Comparison of ENCODE assay signal across 8 mouse cellular contexts in the genomic region with DNA sequence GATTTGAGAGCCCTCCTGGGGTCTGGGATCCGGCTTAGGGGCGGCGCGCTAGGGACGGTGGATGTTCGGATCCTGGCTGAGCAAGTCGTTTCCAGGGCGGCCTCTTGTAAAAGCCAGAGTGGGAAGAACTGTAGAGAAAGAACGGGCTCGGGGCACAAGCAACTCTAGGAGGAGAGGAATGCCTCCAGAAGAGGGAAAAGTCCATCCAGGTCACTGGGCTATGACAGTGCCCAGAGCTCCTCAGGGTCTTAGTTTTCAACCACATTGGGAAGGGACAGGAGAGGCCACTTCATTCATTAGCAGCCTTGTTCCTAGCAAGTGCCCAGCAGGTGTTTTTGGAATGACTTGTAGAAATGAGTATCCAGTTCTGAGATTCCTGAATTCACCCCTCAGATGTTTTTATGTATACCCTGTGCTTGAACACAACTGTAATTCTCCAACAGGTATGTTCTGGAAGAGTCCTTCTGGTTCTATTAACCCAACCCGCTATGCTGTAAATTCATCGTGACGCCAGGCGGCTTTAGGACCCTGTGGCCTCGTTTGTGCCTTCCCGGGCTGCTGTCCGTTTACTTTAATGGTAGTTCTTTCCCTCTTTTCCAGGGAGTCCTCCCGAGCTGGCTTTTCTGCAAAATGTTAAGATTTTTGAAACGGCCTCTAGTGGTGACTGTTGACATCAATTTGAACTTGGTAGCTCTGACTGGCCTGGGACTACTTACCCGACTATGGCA. TPM values are rescaled to one million over a fixed set of nuclear protein-coding genes. Genes with fewer than 3 reads are reported as not detected.
DNase-seq lines count a peak whose midpoint lies in the region; ATAC-seq lines count a peak whose summit lies in the region.

No protein-coding gene starts in this region.

- no peaks in the 10 kb centered on the region for H3K9me3 ChIP-seq in forebrain, embryonic 11.5 days (ENCODE audit: control insufficient read depth, low read length)
- H3K9me3 ChIP-seq in hindbrain, embryonic 13.5 days = no peaks in the 10 kb centered on the region

- ATAC-seq in forebrain, embryonic 11.5 days (replicated peaks; ENCODE audit: low FRiP score) = 0 out of 2 replicates have a peak, but pooled peaks have one; percentile 42
- ATAC-seq in hindbrain, embryonic 13.5 days (ENCODE audit: low FRiP score) = peak; percentile 70

- peak; percentile 33 for DNase-seq in ovary, postnatal 14 days (ENCODE audit: low spot score)
- no peak for DNase-seq in ovary, postnatal 10 days (ENCODE audit: low spot score)
- DNase-seq in c-Kit-positive CD71-positive TER-119-positive erythroid progenitor cells, embryonic 14.5 days (ENCODE audit: low spot score) = peak; percentile 58
- DNase-seq in forebrain, embryonic 11.5 days (ENCODE audit: low spot score) = no peak
- DNase-seq in left cerebral cortex, postnatal 25 days (ENCODE audit: low spot score in 2 of 2) = peak; percentile 46 to 62
- peak; percentile 72 for DNase-seq in mesoderm, embryonic 11.5 days (ENCODE audit: low read depth, low spot score)
- peak; percentile 47 to 72 for DNase-seq in spleen, postnatal 4 days (ENCODE audit: low spot score in 2 of 2)

- peaks cover 4% of the 10 kb centered on the region; the same call in 1 of the 2 replicates for H3K36me3 ChIP-seq in forebrain, embryonic 11.5 days (ENCODE audit: control insufficient read depth, insufficient read depth, low read length)
- peaks cover 41% of the 10 kb centered on the region for H3K36me3 ChIP-seq in hindbrain, embryonic 13.5 days

- H3K9ac ChIP-seq in forebrain, embryonic 11.5 days (ENCODE audit: low read length) = peak overlapping the region; percentile 63
- H3K9ac ChIP-seq in hindbrain, embryonic 13.5 days = peak overlapping the region; percentile 84

- peak overlapping the region; percentile 13; the same call in 1 of the 2 replicates for H3K27ac ChIP-seq in forebrain, embryonic 11.5 days (ENCODE audit: low read depth, low read length)
- H3K27ac ChIP-seq in hindbrain, embryonic 13.5 days = peak overlapping the region; percentile 88

- intact Hi-C loops in left cerebral cortex, postnatal 25 days (cut with DNase I) = loop anchor here (5.0 kb wide), 1 partner anchor 85 kb away; a partner anchor contains a TSS

- H3K4me2 ChIP-seq in forebrain, embryonic 11.5 days (ENCODE audit: low read depth, low read length, severe bottlenecking) = peak overlapping the region; percentile 76
- peak overlapping the region; percentile 92 for H3K4me2 ChIP-seq in hindbrain, embryonic 13.5 days

- under 1% methylated on average over 20 of the region's 20 CpGs for WGBS in forebrain, embryonic 11.5 days
- WGBS in hindbrain, embryonic 13.5 days = under 1% methylated on average over 20 of the region's 20 CpGs

- H3K4me3 ChIP-seq in forebrain, embryonic 11.5 days (ENCODE audit: low read depth, low read length) = peak overlapping the region; percentile 59
- peak overlapping the region; percentile 59 for H3K4me3 ChIP-seq in hindbrain, embryonic 13.5 days

- no peaks in the 10 kb centered on the region for H3K27me3 ChIP-seq in forebrain, embryonic 11.5 days (ENCODE audit: control insufficient read depth, insufficient read depth, low read length)
- H3K27me3 ChIP-seq in hindbrain, embryonic 13.5 days = no peaks in the 10 kb centered on the region

- peaks cover 6% of the 10 kb centered on the region; the same call in 1 of the 2 replicates for H3K4me1 ChIP-seq in forebrain, embryonic 11.5 days (replicated peaks; ENCODE audit: control insufficient read depth, insufficient read depth, low read length)
- peaks cover 28% of the 10 kb centered on the region for H3K4me1 ChIP-seq in hindbrain, embryonic 13.5 days (replicated peaks)

RNA-seq across cellular contexts. Expression of a gene that starts 0.5 kb away (rescaled TPM):
- 26.3 and 33.3 TPM in 2 replicates for polyA plus RNA-seq in forebrain, embryonic 11.5 days (2014; fragmentation: Nextera tagmentation; extraction: Ambion mirVana)
- polyA plus RNA-seq in hindbrain, embryonic 13.5 days (2015; fragmentation: Nextera tagmentation; extraction: Ambion mirVana) = 24.4 and 24.9 TPM in 2 replicates
- 10 to 100 TPM; 21.4 to 24.4 TPM for total RNA-seq in left cerebral cortex, postnatal 25 days (2021)

RNA-seq across cellular contexts. Expression of a gene that starts 23.0 kb away (rescaled TPM):
- 78.4 and 89.0 TPM in 2 replicates for polyA plus RNA-seq in forebrain, embryonic 11.5 days (2014; fragmentation: Nextera tagmentation; extraction: Ambion mirVana)
- polyA plus RNA-seq in hindbrain, embryonic 13.5 days (2015; fragmentation: Nextera tagmentation; extraction: Ambion mirVana) = 78.6 and 80.2 TPM in 2 replicates
- 10 to 100 TPM; 51.6 to 55.8 TPM for total RNA-seq in left cerebral cortex, postnatal 25 days (2021)

RNA-seq across cellular contexts. Expression of a gene that starts 50.3 kb away (rescaled TPM):
- 22.4 and 22.6 TPM in 2 replicates for polyA plus RNA-seq in forebrain, embryonic 11.5 days (2014; fragmentation: Nextera tagmentation; extraction: Ambion mirVana)
- 25.6 and 26.5 TPM in 2 replicates for polyA plus RNA-seq in hindbrain, embryonic 13.5 days (2015; fragmentation: Nextera tagmentation; extraction: Ambion mirVana)
- total RNA-seq in left cerebral cortex, postnatal 25 days (2021) = 10 to 100 TPM; 82.6 to 82.8 TPM

RNA-seq across cellular contexts. Expression of a gene that starts 51.0 kb away (rescaled TPM):
- polyA plus RNA-seq in forebrain, embryonic 11.5 days (2014; fragmentation: Nextera tagmentation; extraction: Ambion mirVana) = 345 and 373 TPM in 2 replicates
- 437 and 458 TPM in 2 replicates for polyA plus RNA-seq in hindbrain, embryonic 13.5 days (2015; fragmentation: Nextera tagmentation; extraction: Ambion mirVana)
- 100 to 1,000 TPM; 213 to 214 TPM for total RNA-seq in left cerebral cortex, postnatal 25 days (2021)

Comparison
In these comparisons a context has a peak if more than half of its experiments do, and no peak if none do; other contexts are left out.
1. DNase-seq: peak in ovary, postnatal 14 days (single experiment), c-Kit-positive CD71-positive TER-119-positive erythroid progenitor cells, embryonic 14.5 days (single experiment), left cerebral cortex, postnatal 25 days (2 of 2), mesoderm, embryonic 11.5 days (single experiment) and spleen, postnatal 4 days (2 of 2); none in ovary, postnatal 10 days (single experiment) and forebrain, embryonic 11.5 days (single experiment).